Mouse (Mus musculus): ENCODE data around the gene Adgrf1.

GRCm38 (mm10) chr17:43329216-43329615 lies 59.1 kb downstream of the Adgrf1 start:
- TF ChIP-seq CTCF (IDR thresholded peaks at IDR 0.05; ENCODE audit: low read depth, low read length) (no peak), POLR2A (IDR thresholded peaks at IDR 0.05; ENCODE audit: borderline replicate concordance, low read depth, low read length) (no peak)
